Mouse (Mus musculus): ENCODE results near the gene Tmem201.
"Not testable (repeated sequence)": the region's sequence is repeated elsewhere in the genome, so short reads cannot be mapped to it uniquely, and the experiment has no call there.

DNA sequence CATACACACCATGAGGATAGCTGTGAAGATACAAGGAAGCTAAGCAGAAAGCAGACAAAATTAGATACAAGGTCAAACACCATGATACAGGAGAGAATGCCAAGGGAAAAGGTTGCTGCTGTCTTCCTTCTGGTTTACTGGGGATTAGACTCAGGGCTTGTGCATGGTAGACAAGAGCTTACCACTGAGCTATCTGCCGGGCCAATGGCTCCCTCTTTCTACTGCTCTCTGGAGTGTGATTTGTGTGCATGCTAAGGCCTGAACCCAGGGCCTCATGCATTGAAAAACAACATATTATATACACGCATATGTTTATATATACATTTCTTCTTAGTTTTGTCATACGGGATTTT lies 11.8 kb upstream of the Tmem201 start:
- not testable (repeated sequence) for TF ChIP-seq CTCF (IDR thresholded peaks at IDR 0.05; ENCODE audit: low read depth, low read length); TAL1 (conservative IDR thresholded peaks at IDR 0.05; ENCODE audit: low read depth, low read length)
